Mouse (Mus musculus) heart, adult 18-20 months (tissue): ENCODE results near the gene Actr2. TPM values are rescaled to one million over a fixed set of nuclear protein-coding genes. Genes with fewer than 3 reads are reported as not detected.
"Not testable (repeated sequence)": the region's sequence is repeated elsewhere in the genome, so short reads cannot be mapped to it uniquely, and the experiment has no call there.

Experiments
- DNase-seq, 2 experiments: peaks; one replicate each; pipeline ENCODE4 v3.0.0; 2021 to 2022; ENCODE audit warnings: mixed read lengths in 1 of 2
- long read RNA-seq, 2 experiments: library from polyadenylated mRNA; stranded (forward); transcript quantifications; one replicate each; pipeline ENCODE4 v2.0.0; 2021
- total RNA-seq, 2 experiments: library from RNA; stranded (reverse); gene quantifications; 2 replicates each; pipeline ENCODE4 v1.2.3; 2021

Gene Actr2
- total RNA-seq = 10 to 100 TPM; 78.4 to 79.7 TPM
- long read RNA-seq, experiment 1, transcript Actr2-201 (9 exons, 3,631 nt) = major isoform, 14 of 41 reads
- long read RNA-seq, experiment 1, partial matches to known transcripts = 2 of 41 reads
- long read RNA-seq, experiment 1, other reads (novel, unspliced or antisense) = 25 of 41 reads
- long read RNA-seq, experiment 2, transcript Actr2-201 (9 exons, 3,631 nt) = major isoform, 6 of 17 reads
- long read RNA-seq, experiment 2, partial matches to known transcripts = 1 of 17 reads
- long read RNA-seq, experiment 2, other reads (novel, unspliced or antisense) = 10 of 17 reads

DNA sequence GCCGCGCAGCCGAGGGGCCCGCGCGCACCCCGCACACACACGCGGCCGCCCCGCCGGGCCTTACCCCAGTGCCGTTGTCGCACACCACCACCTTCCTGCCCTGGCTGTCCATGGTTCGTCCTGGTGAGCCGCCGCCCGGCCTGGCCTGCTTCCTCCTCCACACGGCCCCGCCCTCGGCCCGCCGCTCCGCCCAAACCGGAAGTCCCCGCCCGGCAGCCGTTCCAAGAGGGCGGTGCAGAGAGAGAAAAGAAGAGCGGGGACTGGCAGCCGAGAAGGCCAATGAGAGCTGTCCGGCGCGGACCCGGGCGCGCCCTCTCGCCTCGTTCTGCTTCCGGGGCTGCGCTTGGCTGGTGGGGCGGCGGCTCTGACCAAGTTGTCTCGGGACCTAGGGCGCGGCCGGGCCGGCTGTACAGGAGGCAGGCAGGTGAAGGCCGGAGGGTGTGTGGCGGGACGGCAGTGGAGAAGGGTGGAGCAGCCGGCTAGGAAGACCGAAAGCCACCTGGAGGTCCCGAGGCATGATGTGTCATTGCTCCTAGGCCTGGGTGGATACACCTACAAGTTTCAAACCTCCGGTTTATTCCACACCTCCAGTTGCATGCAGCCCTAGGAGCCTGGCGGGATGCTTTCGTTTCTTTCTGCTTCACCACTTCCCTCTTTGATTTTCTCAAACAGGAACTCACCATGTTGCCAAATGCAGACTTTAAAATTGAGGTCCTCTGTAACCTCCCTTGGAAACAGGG is at the start of gene Actr2:
Actr2 (minus strand) TSS at position 173 of the 740 bp plus-strand sequence.
- peak; percentile 98 to 99 for DNase-seq

DNA sequence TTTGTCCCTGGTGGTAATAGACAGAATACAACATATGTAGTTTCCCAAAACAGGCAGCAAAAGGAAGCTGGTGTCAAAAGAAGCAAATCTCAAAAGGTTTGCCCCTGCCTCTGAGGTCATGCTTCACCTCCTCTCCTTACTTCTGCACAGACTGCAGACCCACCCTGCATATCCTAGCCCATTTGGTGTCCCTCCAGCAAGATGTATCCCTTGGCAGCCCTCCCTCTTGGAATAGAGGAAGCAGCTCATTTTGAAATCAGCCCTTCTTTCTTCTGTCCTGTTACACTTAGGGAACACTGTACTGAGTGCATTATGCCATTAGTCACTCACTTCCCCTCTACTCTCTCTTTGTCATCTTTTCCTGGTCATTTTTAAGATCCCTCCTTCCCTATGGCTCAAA is 46.2 kb upstream of the Actr2 start:
- peak in 1 of 2 experiments; percentile 25 for DNase-seq

DNA sequence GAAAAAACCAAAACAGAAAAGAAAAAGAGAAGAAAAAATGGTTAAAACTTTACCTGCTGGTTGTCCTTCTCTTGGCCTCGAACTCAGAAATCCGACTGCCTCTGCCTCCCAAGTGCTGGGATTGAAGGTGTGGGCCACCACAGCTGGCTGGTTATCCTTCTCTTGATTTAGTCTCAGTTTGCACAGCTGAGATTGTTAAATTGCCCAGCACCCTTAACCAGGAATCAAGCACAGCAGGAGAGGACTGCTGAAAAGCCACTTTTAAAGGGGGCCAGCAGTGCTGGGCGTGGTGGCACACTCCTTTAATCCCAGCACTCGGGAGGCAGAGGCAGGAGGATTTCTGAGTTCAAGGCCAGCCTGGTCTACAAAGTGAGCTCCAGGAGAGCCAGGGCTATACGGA is 40.8 kb upstream of the Actr2 start:
- DNase-seq = not testable (repeated sequence)

GRCm38 (mm10) chr11:20152107-20152901 is 39.6 kb upstream of the Actr2 start:
- no peak for DNase-seq

- DNase-seq = no peak
Observed at GRCm38 (mm10) chr11:20151290-20151689, 38.6 kb upstream of the Actr2 start.

- DNase-seq = no peak
Observed at GRCm38 (mm10) chr11:20149936-20150335, 37.2 kb upstream of the Actr2 start.

- no peak for DNase-seq
Observed at GRCm38 (mm10) chr11:20145383-20145782, 32.7 kb upstream of the Actr2 start.

DNA sequence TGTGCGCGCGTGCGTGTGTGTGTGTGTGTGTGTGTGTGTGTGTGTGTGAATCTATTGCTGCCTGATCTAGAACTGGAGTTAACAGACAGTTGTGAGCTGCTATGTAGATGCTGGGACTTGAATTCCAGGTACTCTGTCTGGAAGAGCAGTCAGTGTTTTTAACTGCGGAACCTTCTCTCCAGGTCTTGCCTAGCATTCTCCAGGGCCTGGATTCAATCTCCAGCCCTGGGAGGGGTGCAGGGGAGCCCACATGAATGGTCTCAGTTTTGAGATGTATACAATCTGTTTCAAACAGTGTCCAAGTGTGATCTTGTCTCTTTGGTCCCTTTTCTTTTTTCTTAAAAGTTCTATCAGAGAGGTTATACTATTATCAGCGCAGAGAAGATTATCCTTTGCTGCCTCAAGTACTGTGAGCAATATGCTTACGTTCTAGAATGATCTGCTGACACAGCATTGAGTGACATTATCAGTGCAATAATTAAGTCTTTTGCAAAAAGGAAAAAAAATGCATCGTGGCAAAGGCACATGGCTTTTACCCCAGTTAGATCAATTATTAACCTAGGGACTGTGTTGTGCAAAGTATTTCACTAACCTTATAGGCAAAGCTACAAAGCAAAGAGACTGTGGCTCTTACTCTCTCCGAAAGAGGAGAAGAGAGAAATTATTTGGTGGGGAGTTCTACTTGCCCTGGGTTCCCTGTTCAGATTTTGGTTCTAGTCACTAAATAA is 32.0 kb upstream of the Actr2 start:
- DNase-seq = no peak

DNA sequence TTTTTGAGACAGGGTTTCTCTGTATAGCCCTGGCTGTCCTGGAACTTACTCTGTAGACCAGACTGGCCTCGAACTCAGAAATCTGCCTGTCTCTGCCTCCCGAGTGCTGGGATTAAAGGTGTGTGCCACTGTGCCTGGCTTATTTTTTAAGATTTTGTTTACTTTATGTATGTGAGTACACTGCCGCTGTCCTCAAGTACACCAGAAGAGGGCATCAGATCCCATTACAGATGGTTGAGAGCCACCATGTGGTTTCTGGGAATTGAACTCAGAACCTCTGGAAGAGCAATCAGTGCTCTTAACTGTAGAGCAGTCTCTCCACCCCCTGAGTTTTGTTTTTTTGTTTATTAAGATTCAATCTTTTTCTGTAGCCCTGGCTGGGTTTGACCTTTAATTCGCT is 31.0 kb upstream of the Actr2 start:
- peak in 1 of 2 experiments; percentile 19 for DNase-seq

GRCm38 (mm10) chr11:20142516-20142915 is 29.8 kb upstream of the Actr2 start:
- no peak for DNase-seq

DNA sequence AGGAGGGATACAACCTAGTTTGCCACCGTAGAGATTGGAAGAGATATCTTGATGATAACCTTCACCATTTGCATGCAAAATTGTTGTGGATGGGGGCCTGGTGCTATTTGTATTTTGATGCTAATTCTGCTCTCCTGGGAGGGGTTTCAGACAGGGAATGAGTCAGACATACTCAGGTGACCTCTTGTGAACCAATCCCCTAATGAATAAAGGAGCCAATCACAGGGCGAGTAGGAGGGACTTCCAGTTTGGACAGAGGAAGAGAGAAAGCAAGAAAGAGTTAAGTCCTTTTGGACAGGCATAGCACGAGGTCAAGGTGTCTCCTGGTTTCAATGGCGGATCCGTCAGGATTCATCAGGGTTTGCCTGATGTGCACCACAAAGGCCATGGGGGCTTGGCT is 27.6 kb upstream of the Actr2 start:
- no peak for DNase-seq

GRCm38 (mm10) chr11:20139711-20140110 is 27.0 kb upstream of the Actr2 start:
- no peak for DNase-seq

DNA sequence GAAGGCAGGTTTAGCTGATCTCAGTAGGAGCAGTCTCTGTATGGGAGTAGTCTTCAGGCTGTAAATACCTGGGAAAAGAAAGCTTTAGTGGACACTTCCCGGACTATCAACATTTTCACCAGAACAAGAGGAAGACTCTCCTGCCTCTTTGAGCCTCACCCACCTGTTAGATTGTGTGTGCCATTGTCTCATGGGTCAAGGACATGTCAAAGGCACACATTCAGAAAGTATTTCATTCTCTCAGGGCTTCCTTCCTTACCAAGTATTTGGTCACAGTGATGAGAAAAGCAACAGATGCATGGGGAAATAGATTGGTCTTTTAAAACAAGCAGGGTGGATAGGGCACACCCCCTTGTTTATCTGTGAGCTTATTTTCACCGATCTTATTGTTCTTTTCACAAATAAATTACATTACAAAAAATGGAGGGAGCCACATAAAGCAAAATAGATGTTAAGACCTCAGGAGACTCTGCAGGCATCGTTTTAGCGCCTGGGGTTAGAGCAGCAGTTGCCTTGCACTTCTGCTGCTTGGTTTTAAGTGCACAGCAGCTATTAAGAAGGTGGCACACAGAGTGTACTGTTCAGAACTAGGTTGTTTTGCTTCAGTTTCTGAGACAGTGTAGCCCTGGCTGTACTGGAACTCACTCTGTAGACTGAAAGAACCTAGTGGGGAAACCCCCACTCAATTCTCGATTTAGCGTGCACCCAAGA is 25.9 kb upstream of the Actr2 start:
- DNase-seq = no peak

DNA sequence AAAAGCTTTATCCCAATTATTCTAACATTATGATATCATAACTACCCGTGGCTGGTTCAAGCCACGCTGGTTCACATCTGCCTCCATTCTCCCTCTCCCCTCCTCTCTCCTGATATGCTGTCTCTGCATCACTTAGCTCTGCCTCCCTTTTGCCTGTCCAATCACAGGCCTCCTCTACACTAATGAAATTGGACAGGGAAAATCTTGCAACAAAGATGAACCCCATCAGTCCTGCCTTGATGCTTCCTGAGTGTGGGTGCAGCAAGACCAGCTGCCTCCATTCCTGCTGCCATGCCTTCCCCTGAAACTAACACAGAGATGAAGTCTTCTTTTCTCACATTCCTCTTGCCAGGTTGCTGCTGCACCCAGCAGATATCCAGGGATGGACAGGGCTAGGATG is 25.2 kb upstream of the Actr2 start:
- no peak for DNase-seq

- no peak for DNase-seq
Observed at GRCm38 (mm10) chr11:20136314-20136713, 23.6 kb upstream of the Actr2 start.

- not testable (repeated sequence) for DNase-seq
Observed at GRCm38 (mm10) chr11:20134869-20135268, 22.2 kb upstream of the Actr2 start.

GRCm38 (mm10) chr11:20133721-20134120 is 21.0 kb upstream of the Actr2 start:
- no peak for DNase-seq

DNA sequence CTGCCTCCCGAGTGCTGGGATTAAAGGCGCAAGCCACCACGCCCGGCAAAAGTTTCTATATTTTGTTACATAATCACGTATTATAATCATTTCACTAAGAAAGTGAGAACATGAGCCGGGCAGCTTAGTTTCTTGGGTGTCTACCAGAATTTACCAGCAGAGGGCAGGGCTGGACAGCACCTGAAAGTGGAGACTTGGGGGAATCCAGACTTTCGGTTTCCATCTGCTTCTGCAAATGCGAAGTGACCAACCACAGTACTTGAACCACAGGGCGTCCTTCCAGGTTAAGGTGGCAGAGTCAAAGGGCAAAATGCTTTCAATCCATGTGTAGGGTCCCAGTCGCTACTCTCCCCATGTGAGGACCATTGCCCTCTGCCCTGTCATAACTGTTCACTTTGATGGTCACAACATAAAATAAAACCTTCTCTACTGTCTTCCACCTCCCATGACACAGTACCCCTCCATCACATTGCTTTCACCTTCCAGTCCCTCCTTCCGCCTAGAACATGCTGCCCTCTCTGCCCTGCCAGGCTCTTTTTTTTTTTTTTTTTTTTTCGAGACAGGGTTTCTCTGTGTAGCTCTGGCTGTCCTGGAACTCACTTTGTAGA is 20.3 kb upstream of the Actr2 start:
- DNase-seq = peak; percentile 88 to 94

DNA sequence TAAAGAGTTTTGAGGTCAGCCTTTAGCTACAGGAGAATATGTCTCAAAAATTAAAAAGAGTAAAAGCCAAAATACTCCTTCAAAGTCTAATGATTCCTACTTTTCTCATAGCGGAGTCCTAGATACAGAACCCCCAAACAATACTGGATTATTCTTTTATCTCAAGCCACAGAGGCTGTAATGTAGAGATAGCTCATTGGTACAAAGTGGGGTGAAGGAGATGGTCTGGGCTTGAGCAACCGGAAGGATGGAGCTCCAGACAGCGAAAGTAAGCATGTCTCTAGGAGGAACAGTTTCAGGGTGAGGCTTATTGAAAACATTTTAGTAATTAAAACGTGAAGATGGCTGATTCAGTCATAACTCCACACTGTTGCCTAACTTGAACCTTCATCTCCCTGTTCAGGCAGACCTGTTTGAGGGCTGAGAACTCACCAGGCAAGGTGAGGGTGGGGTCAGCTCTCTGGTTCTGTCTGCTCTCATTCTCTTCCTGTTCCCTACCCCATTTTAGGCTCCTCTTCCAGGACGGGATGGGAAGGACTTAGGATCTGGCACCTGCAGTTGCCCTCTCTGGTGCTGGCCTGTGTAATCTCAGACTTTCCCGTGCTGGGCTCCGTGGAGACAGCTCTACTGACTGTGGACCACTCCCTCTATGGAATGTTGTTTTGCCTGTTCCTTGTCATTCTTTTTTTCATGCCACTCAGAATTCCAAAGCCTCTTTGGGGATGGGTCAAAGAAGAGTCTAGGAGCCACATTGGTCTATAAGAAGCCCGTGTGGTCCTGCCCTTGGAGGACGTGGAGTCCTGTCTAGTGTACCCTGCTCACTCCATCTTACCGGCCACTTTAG is 14.2 kb upstream of the Actr2 start:
- no peak for DNase-seq

GRCm38 (mm10) chr11:20125423-20125822 is 12.7 kb upstream of the Actr2 start:
- DNase-seq = no peak
